Mouse (Mus musculus): Measurements from ENCODE around the gene Lrp1. TPM values are rescaled to one million over a fixed set of nuclear protein-coding genes. Genes with fewer than 3 reads are reported as not detected.

The Lrp1 gene
- total and polyA plus RNA-seq, 3 experiments, result 0.39 to 0.42 TPM; not detected in 1

GRCm38 (mm10) chr10:127619941-127620405 lies 975 bp downstream of the Lrp1 start:
- Histone ChIP-seq H3K4me1 (ENCODE audit: control insufficient read depth in 1 of 2, insufficient read depth in 2 of 2, low read length in 2 of 2) (no peaks in the 10 kb centered on the region), H3K36me3 (ENCODE audit: control insufficient read depth in 1 of 2, insufficient read depth in 2 of 2, low read length in 2 of 2) (no peaks in the 10 kb centered on the region), H3K79me2 (ENCODE audit: control insufficient read depth, insufficient read depth, low read length, poor library complexity) (no peaks in the 10 kb centered on the region), H3K27me3 (ENCODE audit: control insufficient read depth in 1 of 2, insufficient read depth in 2 of 2, low read length in 2 of 2) (peaks cover 4 to 8% of the 10 kb centered on the region in 2 experiments; a peak in 3 of 4 replicates), H3K27ac (ENCODE audit: control insufficient read depth, low read depth, low read length) (no peak overlapping the region), H3K9ac (ENCODE audit: control insufficient read depth, low read depth, low read length, poor library complexity, severe bottlenecking) (no peak overlapping the region), H3K9me3 (replicated peaks; ENCODE audit: insufficient read depth, low read length) (no peaks in the 10 kb centered on the region), H3K4me3 (ENCODE audit: control insufficient read depth in 1 of 2, insufficient read depth in 1 of 2, low read depth in 2 of 2, low read length in 2 of 2) (no peak overlapping the region)
- no peak for DNase-seq (ENCODE audit: low read depth, low spot score)
- TF ChIP-seq EP300 (IDR thresholded peaks at IDR 0.05; ENCODE audit: low read depth in 1 of 2, low read length in 2 of 2), result no peak
- TF ChIP-seq NELFE (IDR thresholded peaks at IDR 0.05; ENCODE audit: low read depth, low read length), result no peak
- TF ChIP-seq TAL1 (IDR thresholded peaks at IDR 0.05; ENCODE audit: low read length), result no peak
- TF ChIP-seq MYB (IDR thresholded peaks at IDR 0.05; ENCODE audit: low read depth, low read length), result no peak
- TF ChIP-seq RAD21 (IDR thresholded peaks at IDR 0.05; ENCODE audit: low read depth, low read length), result no peak
- no peak for TF ChIP-seq HCFC1 (IDR thresholded peaks at IDR 0.05; ENCODE audit: low read depth, low read length)

GRCm38 (mm10) chr10:127619119-127619721 lies 1.7 kb downstream of the Lrp1 start:
- H3K4me3 ChIP-seq (ENCODE audit: control insufficient read depth in 1 of 2, insufficient read depth in 1 of 2, low read depth in 2 of 2, low read length in 2 of 2), result no peak overlapping the region
- H3K9ac ChIP-seq (ENCODE audit: control insufficient read depth, low read depth, low read length, poor library complexity, severe bottlenecking), result no peak overlapping the region
- no peak for TF ChIP-seq CTCF (IDR thresholded peaks at IDR 0.05 in 2 of 3, conservative IDR thresholded peaks at IDR 0.05 in 1 of 3; ENCODE audit: control insufficient read depth in 1 of 3, insufficient read depth in 1 of 3, low read depth in 2 of 3, low read length in 3 of 3, poor library complexity in 1 of 3, severe bottlenecking in 1 of 3)
- no peak for TF ChIP-seq POLR2AphosphoS5 (IDR thresholded peaks at IDR 0.05; ENCODE audit: borderline replicate concordance, low read depth, low read length)
- no peak for TF ChIP-seq ZC3H11A (IDR thresholded peaks at IDR 0.05; ENCODE audit: low read depth, low read length)
- DNase-seq (ENCODE audit: low read depth, low spot score), result no peak
- H3K9me3 ChIP-seq (replicated peaks; ENCODE audit: insufficient read depth, low read length), result no peaks in the 10 kb centered on the region
- no peaks in the 10 kb centered on the region for H3K4me1 ChIP-seq (ENCODE audit: control insufficient read depth in 1 of 2, insufficient read depth in 2 of 2, low read length in 2 of 2)
- no peaks in the 10 kb centered on the region for H3K36me3 ChIP-seq (ENCODE audit: control insufficient read depth in 1 of 2, insufficient read depth in 2 of 2, low read length in 2 of 2)
- H3K27me3 ChIP-seq (ENCODE audit: control insufficient read depth in 1 of 2, insufficient read depth in 2 of 2, low read length in 2 of 2), result peaks cover 4 to 8% of the 10 kb centered on the region in 2 experiments; a peak in 3 of 4 replicates
- no peaks in the 10 kb centered on the region for H3K79me2 ChIP-seq (ENCODE audit: control insufficient read depth, insufficient read depth, low read length, poor library complexity)
- no peak overlapping the region for H3K27ac ChIP-seq (ENCODE audit: control insufficient read depth, low read depth, low read length)

- H3K36me3 ChIP-seq (ENCODE audit: control insufficient read depth in 1 of 2, insufficient read depth in 2 of 2, low read length in 2 of 2), result no peaks in the 10 kb centered on the region
- H3K9ac ChIP-seq (ENCODE audit: control insufficient read depth, low read depth, low read length, poor library complexity, severe bottlenecking), result no peak overlapping the region
- no peak overlapping the region for H3K27ac ChIP-seq (ENCODE audit: control insufficient read depth, low read depth, low read length)
- H3K27me3 ChIP-seq (ENCODE audit: control insufficient read depth in 1 of 2, insufficient read depth in 2 of 2, low read length in 2 of 2), result peaks cover 4 to 8% of the 10 kb centered on the region in 2 experiments; a peak in 3 of 4 replicates
- H3K4me3 ChIP-seq (ENCODE audit: control insufficient read depth in 1 of 2, insufficient read depth in 1 of 2, low read depth in 2 of 2, low read length in 2 of 2), result no peak overlapping the region
- no peaks in the 10 kb centered on the region for H3K79me2 ChIP-seq (ENCODE audit: control insufficient read depth, insufficient read depth, low read length, poor library complexity)
- no peaks in the 10 kb centered on the region for H3K9me3 ChIP-seq (replicated peaks; ENCODE audit: insufficient read depth, low read length)
- DNase-seq (ENCODE audit: low read depth, low spot score), result no peak
- no peak for TF ChIP-seq USF1 (IDR thresholded peaks at IDR 0.05; ENCODE audit: low read depth, low read length)
- TF ChIP-seq CTCF (IDR thresholded peaks at IDR 0.05 in 2 of 3, conservative IDR thresholded peaks at IDR 0.05 in 1 of 3; ENCODE audit: control insufficient read depth in 1 of 3, insufficient read depth in 1 of 3, low read depth in 2 of 3, low read length in 3 of 3, poor library complexity in 1 of 3, severe bottlenecking in 1 of 3), result no peak
- TF ChIP-seq RAD21 (IDR thresholded peaks at IDR 0.05; ENCODE audit: low read depth, low read length), result no peak
- no peak for TF ChIP-seq E2F4 (IDR thresholded peaks at IDR 0.05; ENCODE audit: borderline replicate concordance, low read depth, low read length)
- TF ChIP-seq POLR2A (IDR thresholded peaks at IDR 0.05; ENCODE audit: control insufficient read depth in 1 of 2, insufficient read depth in 1 of 2, low read depth in 1 of 2, low read length in 2 of 2, poor library complexity in 1 of 2), result no peak
- TF ChIP-seq MYC (IDR thresholded peaks at IDR 0.05; ENCODE audit: low read depth, low read length), result no peak
- no peak for TF ChIP-seq MAZ (IDR thresholded peaks at IDR 0.05; ENCODE audit: low read depth, low read length)
- TF ChIP-seq CHD2 (IDR thresholded peaks at IDR 0.05; ENCODE audit: low read length), result no peak
- TF ChIP-seq RCOR1 (IDR thresholded peaks at IDR 0.05; ENCODE audit: low read depth, low read length), result no peak
- no peak for TF ChIP-seq POLR2AphosphoS5 (IDR thresholded peaks at IDR 0.05; ENCODE audit: borderline replicate concordance, low read depth, low read length)
- no peak for TF ChIP-seq TCF12 (IDR thresholded peaks at IDR 0.05; ENCODE audit: low read depth, low read length)
- TF ChIP-seq ZKSCAN1 (IDR thresholded peaks at IDR 0.05; ENCODE audit: low read depth, low read length), result no peak
- no peak for TF ChIP-seq SMC3 (IDR thresholded peaks at IDR 0.05; ENCODE audit: low read depth, low read length)
- TF ChIP-seq KAT2A (conservative IDR thresholded peaks at IDR 0.05; ENCODE audit: low read depth, low read length), result no peak
- no peak for TF ChIP-seq BHLHE40 (IDR thresholded peaks at IDR 0.05; ENCODE audit: borderline replicate concordance, low read depth, low read length)
- no peak for TF ChIP-seq GATA1 (IDR thresholded peaks at IDR 0.05; ENCODE audit: low read depth, low read length)
- H3K4me1 ChIP-seq (ENCODE audit: control insufficient read depth in 1 of 2, insufficient read depth in 2 of 2, low read length in 2 of 2), result no peaks in the 10 kb centered on the region
Measured at GRCm38 (mm10) chr10:127618173-127618572, 2.8 kb downstream of the Lrp1 start.

Data from MEL (cell line).